Mouse (Mus musculus) adrenal gland, postnatal 4 days (tissue): ENCODE data around the gene Gm30191. TPM values are rescaled to one million over a fixed set of nuclear protein-coding genes. Genes with fewer than 3 reads are reported as not detected.

Experiments used
- DNase-seq, 2 experiments: peaks; one replicate each; pipeline ENCODE4 v3.0.0; 2021 to 2022; ENCODE audit warnings: low spot score in 2 of 2, mixed read lengths in 2 of 2
- long read RNA-seq, 2 experiments: library from polyadenylated mRNA; stranded (forward); transcript quantifications; one replicate each; pipeline ENCODE4 v2.0.0; 2021
- total RNA-seq, 2 experiments: library from RNA; stranded (reverse); gene quantifications; 2 replicates each; pipeline ENCODE4 v1.2.3; 2021

Gm30191 gene
- total RNA-seq, result not detected
- long read RNA-seq, experiment 1, result 0 reads
- long read RNA-seq, experiment 2, result 0 reads

DNA sequence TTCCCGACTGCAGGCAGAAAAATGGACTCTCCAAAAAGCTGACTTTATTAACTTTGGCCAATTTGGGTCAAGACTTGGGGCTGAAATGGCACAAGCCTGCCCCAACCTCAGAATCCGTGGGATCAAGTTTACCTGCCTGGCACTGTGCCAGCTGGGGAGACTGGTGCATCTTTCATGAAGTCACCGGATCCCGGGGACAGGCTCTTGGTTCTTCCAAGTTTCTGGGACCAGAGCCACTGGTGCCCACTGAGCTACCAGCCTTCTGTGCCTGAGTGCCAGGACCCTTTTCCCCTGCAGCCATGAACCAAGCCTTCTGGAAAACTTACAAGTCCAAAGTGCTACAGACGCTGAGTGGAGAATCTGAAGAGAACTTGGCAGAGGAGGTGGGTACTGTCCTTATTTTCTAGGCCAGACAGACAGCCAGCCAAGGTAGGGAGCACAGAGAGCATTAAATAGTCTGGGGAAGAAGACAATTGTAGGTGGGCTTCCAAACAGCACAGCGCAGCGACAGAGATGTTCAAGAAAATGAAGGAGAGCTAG, at the start of gene Gm30191:
Gene Gm30191 (plus strand): TSS at position 217 of the 540 bp plus-strand sequence.
- no peak for DNase-seq

DNA sequence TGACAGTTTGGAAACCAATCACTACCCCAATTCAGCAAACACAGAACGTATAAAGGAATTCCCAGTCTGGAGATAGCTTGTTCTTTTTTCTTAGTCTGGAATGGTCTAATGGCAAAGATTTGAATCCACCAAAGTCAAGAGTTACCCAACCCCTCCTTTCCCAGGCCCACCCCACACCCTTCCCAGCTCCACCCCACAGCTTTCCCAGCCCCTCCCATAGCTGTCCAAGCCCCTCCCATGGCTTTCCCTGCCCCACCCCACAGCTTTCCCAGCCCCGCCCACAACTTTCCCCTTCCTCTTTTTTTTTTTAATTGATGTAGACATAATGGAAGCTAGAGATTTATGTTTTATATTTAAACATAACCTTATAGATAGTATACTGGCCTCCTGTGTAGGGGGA, 47.4 kb upstream of the Gm30191 start:
- DNase-seq, result no peak

DNA sequence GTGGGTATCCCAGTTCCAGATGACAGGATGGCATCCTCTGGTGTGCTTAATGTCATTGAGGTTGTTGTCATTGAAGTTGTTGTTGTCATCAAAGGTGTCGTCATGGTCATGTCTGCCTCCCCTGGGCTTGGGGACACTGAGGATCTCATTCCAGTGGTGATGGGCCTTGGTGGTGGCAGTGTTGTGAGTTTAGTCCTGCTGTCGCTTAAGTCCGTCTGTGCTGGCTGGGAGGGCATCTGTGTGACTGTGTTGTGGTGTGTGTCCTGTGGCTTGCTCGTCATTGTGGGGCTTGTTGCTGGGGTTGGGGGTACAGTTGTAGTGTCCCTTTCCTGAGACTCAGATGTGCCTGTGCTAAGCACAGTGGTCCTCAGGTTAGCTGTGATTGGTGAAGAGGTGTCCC, 43.8 kb upstream of the Gm30191 start, which contains the start of gene Gm7534:
Gene Gm7534 (minus strand): TSS at position 101 of the 400 bp plus-strand sequence.
- DNase-seq, result no peak

DNA sequence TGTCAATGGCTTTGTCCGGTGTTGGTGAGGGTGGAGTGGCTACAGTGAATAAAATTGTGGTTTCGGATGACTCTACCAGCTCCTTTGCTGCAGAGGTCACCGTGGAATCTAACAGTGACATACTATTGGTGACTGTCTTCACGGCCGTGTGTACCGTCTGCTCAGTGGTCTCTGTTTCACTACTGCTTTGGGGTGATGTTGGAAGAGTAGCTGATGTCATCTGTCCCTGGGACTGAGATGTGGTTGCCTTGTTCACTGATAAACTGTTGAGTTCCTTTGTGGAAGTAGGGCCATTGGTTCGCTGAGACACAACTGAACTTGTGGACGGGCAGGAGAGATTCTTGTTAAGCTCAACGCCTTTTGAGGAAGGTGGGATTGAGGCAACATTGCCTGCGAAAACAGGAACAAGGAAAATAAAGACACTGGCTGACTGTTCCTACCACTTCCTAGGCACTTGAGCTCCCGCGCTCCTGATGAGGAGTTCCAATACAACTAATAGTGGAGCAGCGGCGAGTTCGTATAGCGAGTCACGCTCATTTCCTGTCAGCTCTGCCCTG, 43.3 kb upstream of the Gm30191 start:
- DNase-seq, result no peak

DNA sequence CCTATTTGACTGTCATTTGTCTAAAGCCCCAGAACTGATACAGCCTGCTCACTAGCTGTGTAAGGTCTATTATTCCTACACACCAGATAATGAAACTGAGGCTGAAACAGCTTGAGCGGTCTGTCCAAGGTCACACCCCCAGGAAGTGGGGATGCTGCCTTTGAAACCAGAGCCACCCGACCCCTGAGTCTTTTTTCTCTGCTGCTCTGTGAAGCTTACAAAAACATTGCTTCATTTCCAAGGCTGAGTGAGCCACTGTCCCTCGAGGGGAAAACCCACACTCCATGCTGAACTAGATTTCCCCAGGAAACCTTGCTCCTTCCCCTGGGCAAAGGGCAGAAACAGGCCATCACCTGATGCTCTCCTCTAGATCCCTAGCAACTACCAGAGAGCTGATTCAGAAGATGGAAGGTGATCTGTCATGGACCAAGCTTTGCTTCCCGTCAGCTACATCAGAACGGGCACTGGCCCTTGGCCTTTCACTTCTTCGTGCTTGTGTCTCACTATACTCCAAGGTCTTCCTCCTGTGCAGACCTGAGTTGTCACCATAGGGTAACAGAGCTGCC, 40.2 kb upstream of the Gm30191 start:
- no peak for DNase-seq

DNA sequence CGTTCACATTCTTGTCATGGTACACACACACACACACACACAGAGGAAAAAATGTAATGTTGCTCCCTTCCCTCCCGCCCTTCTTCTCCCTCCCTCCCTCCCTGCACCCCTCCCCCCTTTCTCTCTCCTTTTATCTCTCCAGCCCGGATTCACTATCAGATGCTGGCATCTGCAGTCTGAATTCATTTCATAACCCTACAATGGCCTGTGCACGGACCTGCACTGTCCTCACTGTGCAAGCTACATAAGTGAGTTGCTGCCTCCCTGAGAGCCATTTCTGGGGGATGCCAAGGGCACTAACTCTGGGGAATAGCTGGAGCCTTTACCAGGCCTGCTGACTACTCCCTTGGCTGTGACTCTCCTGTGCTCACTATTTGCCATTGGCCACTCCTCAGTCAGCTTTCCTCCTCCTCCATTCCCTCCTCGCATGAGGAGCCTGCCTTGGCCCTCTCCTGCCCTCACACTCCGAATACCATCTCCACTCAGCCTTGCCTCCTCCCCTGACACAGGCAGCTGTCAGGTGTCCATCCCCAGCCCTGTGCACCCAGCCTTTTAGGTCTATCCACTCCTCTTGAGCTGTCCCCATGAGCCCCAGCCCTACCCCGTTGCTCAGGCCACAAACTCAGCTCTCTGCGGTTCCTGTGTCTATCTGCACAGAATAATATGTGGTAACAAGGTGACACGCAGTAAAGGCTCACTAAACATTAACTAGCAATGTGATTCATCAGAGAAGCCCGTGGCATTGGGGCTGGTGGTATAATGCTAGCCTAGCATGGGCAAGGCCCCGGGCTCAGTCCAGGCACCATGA, 23.7 kb upstream of the Gm30191 start:
- DNase-seq, result no peak

DNA sequence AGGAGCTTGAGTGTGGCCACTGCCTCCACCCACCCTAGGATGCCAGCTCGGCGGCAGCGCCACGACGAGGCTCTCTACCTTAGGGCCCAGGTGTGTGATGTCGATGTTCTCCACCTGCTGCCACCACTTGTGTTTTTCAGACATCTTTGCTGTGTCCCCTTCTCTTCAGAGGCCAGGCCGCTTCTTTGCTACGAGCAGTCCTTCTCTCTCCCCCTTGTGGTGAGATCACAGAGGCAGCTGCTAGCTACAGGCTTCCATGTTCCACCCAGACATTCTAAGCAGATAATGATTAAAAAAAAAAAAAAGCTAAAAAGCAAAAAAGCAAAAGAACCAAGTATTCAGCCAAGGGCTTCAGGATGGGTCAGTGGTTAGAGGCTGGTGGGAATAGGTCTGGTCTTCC, 19.5 kb upstream of the Gm30191 start, which contains the start of gene Catsper4:
Gene Catsper4 (minus strand): TSS at position 190 of the 400 bp plus-strand sequence.
- DNase-seq, result no peak

DNA sequence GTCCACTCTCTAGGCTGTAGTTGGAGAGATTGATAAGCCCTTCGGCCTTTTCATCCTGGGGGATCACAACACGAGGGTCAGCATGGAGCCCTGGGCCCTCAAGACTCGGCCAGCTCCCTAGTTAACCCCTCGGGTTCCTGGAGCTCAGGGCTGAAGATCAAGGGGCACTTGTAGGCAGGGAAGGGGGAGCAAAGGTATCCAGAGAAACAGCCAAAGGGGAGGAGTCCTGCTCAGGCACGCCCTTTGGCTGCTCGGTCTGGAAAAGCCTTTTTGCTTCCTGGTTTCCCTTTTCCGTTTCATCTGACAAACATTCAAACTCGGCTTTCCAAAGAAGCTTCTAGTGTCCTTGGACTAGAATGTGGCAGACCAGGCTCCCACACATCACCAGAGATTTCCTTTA, 16.3 kb upstream of the Gm30191 start:
- DNase-seq, result no peak

DNA sequence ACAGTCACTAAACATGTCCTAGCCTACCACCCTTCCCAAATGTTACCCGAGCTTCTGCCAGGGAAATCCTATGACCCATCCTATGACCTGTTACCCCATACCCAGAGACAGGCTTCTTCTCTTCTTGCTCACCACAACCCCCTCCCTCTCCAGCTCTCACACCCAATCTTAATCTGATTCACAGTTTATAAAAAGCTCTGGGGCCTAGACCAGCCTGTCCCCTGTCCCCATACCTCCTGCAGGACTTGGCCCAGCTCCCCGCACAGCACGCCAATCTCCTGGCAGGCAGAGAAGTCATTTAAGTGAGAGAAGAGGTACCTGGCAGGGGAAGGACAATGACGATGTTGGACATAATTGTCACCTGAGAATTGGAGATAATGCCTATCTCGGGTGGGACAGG, 11.9 kb upstream of the Gm30191 start:
- no peak for DNase-seq

DNA sequence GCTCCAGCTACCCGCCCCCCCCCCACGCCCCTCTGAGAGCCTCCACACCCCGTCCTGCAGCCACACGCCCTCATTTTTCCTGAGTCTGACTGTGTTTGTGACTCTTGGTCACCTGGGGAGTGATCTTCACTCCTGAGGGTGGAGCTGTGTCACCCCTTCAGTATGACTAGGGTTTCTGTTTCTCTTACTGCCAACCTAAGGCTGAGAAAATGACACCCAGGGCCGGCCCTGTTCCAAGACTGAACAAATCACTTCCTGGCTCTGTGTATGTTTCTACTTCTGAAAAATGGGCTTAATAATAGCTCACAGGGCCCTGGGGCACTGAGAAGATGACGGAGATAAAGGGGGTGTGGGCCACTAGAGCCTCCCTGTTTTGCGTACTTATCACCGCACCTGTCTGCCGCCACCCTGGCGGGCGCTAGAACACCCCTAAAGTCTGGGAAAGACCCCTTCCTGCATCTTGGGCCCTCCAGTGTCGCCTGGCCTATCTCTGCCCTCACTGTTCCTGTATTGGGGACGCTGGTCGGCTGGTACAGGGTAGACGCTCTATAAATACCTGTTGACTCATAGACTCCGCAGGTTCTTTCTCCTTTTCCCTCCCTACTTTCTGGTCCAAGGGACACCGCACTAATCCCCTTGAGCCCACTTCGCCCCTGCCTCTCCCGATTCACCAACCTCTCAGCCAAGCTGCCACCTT, 9.0 kb upstream of the Gm30191 start:
- no peak for DNase-seq

DNA sequence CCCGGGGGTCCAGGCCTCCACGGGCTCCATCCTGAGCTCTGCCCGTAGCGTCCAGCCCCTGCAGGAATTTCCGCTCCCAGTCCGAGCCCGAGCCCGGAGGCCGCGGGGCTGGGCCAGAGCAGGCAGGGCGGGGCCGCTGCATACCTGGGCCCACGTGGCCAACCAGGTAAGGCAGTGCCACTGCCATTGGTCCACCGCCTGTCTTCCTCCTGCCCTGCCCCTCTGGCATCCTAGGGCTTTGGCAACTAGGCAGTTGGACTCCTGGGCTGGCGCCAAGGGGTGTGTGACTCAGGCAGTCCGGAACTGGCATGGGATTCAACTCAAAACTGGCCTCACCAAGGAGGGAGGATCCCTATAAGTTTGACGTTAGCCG, 8.5 kb upstream of the Gm30191 start, which contains the start of gene Cnksr1:
Gene Cnksr1 (minus strand): TSS at position 121 of the 373 bp plus-strand sequence.
- DNase-seq, result peak; percentile 49 to 72

DNA sequence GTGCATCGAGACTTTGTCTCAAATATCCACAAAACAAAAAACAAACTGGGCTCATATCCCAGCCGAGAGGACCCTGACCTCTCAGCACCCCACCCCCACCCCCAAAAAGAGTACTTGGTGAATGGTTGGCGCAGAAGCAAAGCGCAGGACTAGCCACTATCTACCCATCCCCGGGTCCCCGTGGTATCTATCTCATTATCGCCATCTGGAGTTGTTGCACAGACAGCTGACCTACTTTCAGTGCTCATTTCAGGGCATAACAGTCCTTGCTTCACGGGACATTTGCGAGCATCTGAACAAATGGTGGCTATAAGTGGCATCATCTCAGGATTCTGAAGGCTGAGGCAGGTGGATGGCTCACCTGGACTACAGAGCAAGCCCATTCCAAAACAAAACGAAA, 8.0 kb upstream of the Gm30191 start:
- DNase-seq, result no peak

DNA sequence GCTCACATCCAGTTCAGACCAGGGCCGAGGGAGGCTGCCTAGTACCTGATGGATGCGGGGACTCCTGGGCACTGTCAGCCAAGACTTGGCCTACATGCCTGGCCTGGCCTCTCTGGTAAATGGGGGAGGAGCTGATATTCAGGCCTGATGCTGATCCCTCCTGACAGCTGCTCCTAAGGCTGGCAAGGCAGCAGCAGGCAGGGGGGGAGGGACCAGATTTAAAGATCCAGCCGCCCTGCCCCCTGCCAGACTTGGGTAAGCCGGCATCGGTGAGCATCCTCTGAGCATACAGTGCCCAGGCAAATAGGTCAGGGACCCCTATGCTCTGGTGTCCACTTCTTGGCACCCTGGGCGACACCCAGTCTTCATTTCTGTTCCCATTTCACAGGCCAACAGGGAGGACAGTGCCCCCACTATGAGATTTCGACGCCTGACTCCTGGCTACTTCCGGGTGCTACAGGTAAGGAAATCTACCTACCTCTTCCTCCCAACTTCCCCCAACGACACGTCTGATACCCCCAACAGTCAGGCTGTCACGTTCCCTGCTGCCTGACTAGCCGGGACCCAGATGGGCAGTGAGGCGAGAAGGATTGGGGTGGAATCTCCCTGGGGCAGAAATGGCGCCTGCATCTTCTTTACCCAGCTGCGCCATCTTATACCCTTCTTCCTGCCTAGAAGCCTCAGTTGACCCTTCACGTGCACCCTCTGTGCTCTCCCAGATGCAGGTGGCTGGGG, 3.1 kb upstream of the Gm30191 start, which contains the start of gene E130218I03Rik:
Gene E130218I03Rik (plus strand): TSS at position 147 of the 735 bp plus-strand sequence.
- no peak for DNase-seq

DNA sequence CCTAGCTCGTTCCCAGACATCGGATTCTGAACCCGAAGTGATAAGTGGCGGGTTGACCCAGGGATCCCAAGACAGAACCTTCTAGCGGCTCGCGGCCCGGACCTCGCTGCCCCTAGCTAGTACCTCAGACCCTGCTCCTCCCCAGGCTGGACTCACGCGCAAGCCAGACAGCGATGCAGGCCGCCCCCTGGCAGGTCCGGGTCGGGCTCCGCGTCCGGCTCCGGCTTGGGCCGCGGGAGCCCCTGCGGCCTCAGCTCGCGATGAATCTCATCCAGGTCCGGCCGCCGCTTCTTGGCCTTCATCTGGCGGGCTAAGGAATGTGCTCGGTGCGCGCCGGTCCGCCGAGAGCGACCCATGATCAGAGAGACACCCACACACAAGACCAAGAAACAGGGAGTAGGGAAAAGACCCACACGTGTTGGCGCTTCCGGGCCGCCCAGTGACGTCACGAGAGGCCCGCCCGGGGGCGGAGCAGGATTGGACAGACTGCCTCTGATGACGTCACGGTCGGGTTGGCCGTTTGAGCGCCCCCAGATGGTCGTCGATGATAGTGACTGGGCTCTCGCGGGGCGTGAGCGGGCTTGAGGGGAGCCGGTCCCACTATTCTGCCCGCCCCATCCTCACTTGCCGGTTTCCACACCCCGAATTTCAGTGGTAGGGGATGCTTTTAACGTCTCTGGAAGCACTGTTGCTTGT, 1.4 kb upstream of the Gm30191 start, which contains the start of gene Zfp593:
Gene Zfp593 (minus strand): TSS at position 445 of the 696 bp plus-strand sequence.
- DNase-seq, result peak; percentile 87 to 91

DNA sequence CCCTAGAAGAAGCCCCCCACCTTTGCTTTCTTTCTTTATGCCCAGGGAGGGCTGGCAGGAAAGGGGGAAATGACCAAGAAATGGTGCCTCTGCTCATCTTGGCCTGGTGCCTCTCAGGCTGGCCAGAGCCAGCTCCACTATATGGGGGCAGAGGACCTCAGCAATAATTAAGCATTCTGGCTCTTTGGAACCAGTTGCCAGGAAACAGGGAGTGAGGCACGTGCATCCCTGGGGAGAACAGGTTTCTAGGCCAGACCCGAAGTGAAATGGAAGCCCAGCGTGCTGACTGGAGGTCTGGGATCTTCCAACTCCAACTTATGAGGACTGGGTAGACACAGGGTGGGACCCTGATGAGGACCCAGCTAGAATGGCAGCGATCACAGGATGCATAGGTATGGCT, 479 bp upstream of the Gm30191 start:
- DNase-seq, result no peak

DNA sequence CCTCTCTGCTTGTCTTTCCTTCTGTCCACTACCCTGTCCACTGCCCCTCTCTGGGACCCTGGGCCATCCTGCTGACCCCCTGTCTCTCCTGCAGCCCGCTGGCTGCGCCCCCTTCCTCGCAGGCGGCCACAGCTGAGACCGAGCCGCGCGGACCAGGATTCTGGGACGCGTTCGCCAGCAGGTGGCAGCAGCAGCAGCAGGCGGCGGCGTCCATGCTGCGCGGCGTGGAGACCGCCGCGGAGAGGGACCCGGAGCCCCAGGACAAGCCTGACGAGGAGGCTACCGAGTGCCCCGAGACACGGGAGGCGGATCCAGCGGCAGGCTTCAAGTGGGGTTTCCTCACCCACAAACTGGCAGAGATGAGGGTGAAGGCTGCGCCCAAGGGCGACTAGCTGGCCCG, 2.9 kb downstream of the Gm30191 start:
- DNase-seq, result peak; percentile 46 to 55

DNA sequence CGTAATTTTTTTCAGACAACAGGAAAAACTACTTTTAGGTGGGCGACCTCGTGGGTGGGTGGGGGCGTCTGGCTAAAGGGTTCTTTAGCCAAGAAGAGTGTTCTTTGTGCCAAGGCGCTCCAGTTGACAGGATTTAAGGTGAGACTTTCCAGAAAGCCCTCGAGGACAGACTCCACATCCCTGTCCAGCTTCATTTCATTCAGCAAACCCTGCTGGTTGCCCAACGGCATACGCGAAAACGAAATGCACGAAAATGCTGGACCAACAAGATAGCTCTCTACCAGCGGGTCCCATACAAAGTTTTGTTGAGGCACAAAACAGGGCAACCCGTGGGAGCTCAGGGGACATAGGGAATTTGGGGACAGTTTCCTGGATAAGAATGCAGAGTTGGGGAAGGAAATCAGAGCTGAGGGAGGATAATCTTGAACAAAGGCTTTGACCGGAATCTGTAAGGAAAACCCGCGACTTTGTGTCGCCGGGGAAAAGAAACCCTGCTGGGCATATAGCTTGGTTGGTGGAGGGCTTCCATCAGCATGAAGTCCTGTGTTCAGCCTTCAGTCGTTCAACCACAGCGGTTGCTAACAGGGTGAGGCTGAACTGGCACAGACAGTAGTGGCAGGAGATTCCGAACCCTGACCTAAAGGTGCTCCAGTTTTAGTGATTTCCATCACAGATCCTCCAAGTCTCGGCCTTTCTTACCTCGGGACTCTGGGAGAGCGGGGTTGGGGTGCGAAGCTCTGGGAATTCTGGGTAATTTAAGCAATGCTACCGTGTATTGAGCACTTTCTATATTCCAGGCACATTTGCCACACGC, 3.6 kb downstream of the Gm30191 start:
- DNase-seq, result no peak

DNA sequence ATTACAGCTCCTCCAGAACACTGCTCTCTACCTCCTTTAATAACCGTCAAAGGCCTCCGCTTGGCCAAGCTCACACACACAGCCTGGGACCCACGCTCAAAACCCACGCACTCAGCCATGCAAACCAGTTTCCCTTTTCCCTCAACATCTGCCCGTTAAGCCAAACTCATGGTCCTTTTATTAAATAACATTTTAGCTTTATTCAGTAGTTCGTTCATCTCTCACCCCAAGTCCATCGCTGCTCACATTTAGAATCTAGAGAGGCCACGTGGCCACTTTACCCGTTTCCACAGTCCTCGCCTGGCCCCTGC, 4.2 kb downstream of the Gm30191 start:
- DNase-seq, result no peak
